Mouse (Mus musculus) intestine, embryonic 16.5 days (tissue): ENCODE results near the gene Ttn. TPM values are rescaled to one million over a fixed set of nuclear protein-coding genes. Genes with fewer than 3 reads are reported as not detected.

Experiments
- ATAC-seq: fragments of 200-750 bp; cut with Nextera tagmentation; 2 replicates; pipeline ENCODE4 v1.8.0; 2017; ENCODE audit warnings: moderate TSS enrichment, moderate library complexity
- H3K27ac ChIP-seq: fragments of 300-500 bp; sonication (generic); 2 replicates; pipeline ENCODE4 v1.5.1; 2014; ENCODE audit warnings: mild to moderate bottlenecking, low read length
- H3K27me3 ChIP-seq: fragments of 300-500 bp; sonication (generic); replicated peaks from 2 replicates; pipeline ENCODE4 v1.6.1; 2014; ENCODE audit warnings: low read length, control low read depth, mixed read lengths; ENCODE audit not compliant: control insufficient read depth, insufficient read depth
- H3K36me3 ChIP-seq: fragments of 300-500 bp; sonication (generic); 2 replicates; pipeline ENCODE4 v1.6.1; 2014; ENCODE audit warnings: low read length, control low read depth; ENCODE audit not compliant: control insufficient read depth, insufficient read depth
- H3K4me1 ChIP-seq: fragments of 300-500 bp; sonication (generic); 2 replicates; pipeline ENCODE4 v1.6.1; 2014; ENCODE audit warnings: low read length, control low read depth, mixed read lengths; ENCODE audit not compliant: control insufficient read depth, insufficient read depth
- H3K4me2 ChIP-seq: fragments of 300-500 bp; sonication (generic); 2 replicates; pipeline ENCODE4 v1.6.1; 2014; ENCODE audit warnings: low read depth, low read length, control low read depth
- H3K4me3 ChIP-seq: fragments of 300-500 bp; sonication (generic); 2 replicates; pipeline ENCODE4 v1.5.1; 2014; ENCODE audit warnings: mild to moderate bottlenecking, low read length
- H3K9ac ChIP-seq: fragments of 300-500 bp; sonication (generic); 2 replicates; pipeline ENCODE4 v1.6.1; 2014; ENCODE audit warnings: low read depth, low read length
- H3K9me3 ChIP-seq: fragments of 300-500 bp; sonication (generic); 2 replicates; pipeline ENCODE4 v1.6.1; 2016; ENCODE audit warnings: low read length, control low read depth; ENCODE audit not compliant: control insufficient read depth
- WGBS: fragments of 180-500 bp; shearing (Covaris S2); extraction: QIAGEN DNeasy Blood & Tissue Kit; methylation state at CpG from one replicate; pipeline ENCODE4 v1.1.7; 2014; 5-methylcytosine and 5-hydroxymethylcytosine counted together
- polyA plus RNA-seq: library from polyadenylated mRNA; unstranded; fragments of >200 nt; fragmentation: Nextera tagmentation; extraction: Ambion mirVana; gene quantifications from 2 replicates; pipeline ENCODE4 v1.2.1, GENCODE M21; 2015

Ttn gene
- polyA plus RNA-seq, 1 experiment from 2014 or later, result 0.50 TPM

DNA sequence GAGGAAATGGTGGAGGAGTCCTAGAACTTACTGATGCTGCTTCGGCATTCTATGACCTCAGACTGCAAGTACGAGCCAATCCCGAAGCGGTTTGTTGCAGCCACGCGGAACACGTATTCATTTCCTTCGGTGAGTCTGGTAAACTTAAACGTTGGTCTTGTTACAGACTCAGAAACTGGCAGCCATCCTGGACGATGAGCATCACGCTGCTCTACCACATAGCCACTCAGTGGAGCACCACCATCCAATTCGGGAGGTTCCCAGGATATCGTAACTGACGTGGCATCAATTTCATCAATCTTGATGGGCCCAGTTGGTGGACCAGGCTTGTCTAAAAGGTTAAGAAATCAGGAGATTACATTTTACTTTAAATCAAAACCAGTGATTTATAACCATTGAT, 262.7 kb downstream of the Ttn start:
- 95% methylated on average over 14 of the region's 14 CpGs for WGBS
- no peaks in the 10 kb centered on the region; the same call in 1 of the 2 replicates for H3K36me3 ChIP-seq
- H3K27me3 ChIP-seq, result no peaks in the 10 kb centered on the region
- H3K4me2 ChIP-seq, result no peak overlapping the region
- H3K4me1 ChIP-seq, result no peaks in the 10 kb centered on the region
- H3K4me3 ChIP-seq, result no peak overlapping the region
- no peaks in the 10 kb centered on the region for H3K9me3 ChIP-seq
- no peak overlapping the region for H3K27ac ChIP-seq
- ATAC-seq, result no peak
- H3K9ac ChIP-seq, result no peak overlapping the region

DNA sequence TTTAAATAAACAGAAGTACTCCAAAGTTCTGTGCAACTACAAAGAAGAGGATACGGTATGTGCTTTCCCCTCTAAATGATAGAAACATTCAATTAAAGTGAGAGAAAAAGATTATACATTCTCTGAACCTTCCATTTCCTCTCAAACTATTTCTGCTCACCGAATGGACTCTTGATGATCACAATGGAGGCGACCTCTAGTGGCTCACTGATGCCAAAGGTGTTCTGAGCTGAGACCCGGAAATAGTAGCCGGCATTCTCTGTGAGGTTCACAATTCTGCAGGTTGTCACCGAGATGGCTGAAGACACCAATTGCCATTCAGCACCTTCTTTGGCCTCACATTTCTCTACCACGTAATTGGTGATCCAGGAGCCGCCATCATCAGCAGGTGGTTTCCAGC, 267.4 kb downstream of the Ttn start:
- 60% methylated on average over 8 of the region's 8 CpGs for WGBS
- H3K4me1 ChIP-seq, result no peaks in the 10 kb centered on the region

DNA sequence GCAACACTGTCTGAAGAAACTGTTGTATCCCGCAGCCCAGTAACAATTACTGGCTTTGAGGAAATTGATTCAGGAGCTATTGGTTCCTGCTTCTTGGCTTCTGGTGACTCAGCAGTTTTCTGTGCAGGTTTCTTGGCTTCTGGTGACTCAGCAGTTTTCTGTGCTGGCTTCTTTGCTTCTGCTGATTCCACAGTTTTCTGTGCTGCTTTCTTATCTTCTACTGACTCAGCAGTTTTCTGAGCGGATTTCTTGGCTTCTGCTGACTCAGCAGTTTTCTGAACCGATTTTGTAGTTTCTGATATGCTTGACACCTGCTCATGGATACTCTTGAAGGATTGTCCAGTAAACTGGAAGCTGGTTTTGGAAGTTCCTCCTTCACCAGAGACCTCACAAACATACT, 273.8 kb downstream of the Ttn start:
- peaks cover 9% of the 10 kb centered on the region; the same call in 1 of the 2 replicates for H3K9me3 ChIP-seq
- 89% methylated on average over 3 of the region's 3 CpGs for WGBS
- H3K27ac ChIP-seq, result no peak overlapping the region
- no peak for ATAC-seq
- no peaks in the 10 kb centered on the region for H3K27me3 ChIP-seq
- no peak overlapping the region for H3K4me2 ChIP-seq
- no peak overlapping the region for H3K9ac ChIP-seq
- no peak overlapping the region for H3K4me3 ChIP-seq
- no peaks in the 10 kb centered on the region for H3K4me1 ChIP-seq
- H3K36me3 ChIP-seq, result no peaks in the 10 kb centered on the region

More for the DNA sequence above, 267.4 kb downstream of the Ttn start:
- H3K9ac ChIP-seq, result no peak overlapping the region
- H3K27ac ChIP-seq, result no peak overlapping the region
- H3K4me3 ChIP-seq, result no peak overlapping the region
- no peak overlapping the region for H3K4me2 ChIP-seq
- H3K36me3 ChIP-seq, result no peaks in the 10 kb centered on the region; the same call in 1 of the 2 replicates
- no peaks in the 10 kb centered on the region for H3K27me3 ChIP-seq
- peaks cover 9% of the 10 kb centered on the region; the same call in 1 of the 2 replicates for H3K9me3 ChIP-seq
- no peak for ATAC-seq

DNA sequence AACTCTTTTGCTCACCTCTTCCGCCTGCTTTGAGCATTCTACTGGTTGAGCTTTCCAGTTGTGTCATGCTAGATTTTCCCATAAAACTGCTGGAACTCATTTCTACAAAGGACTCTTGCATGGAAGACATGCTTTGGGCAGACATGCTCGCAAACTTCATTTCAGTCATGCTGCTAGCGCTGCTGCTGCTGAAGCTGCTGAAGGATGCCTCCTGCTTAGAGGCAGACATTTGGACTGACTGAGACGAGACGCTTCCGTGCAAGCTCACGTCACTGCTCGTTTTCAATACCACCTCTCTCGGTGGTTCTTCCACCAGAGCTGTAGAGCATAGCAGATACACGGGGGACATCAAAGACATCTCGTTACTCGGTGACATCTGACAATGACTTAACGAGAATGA, 276.7 kb downstream of the Ttn start:
- no peaks in the 10 kb centered on the region for H3K27me3 ChIP-seq
- no peak for ATAC-seq
- no peak overlapping the region for H3K4me3 ChIP-seq
- H3K4me1 ChIP-seq, result no peaks in the 10 kb centered on the region
- H3K36me3 ChIP-seq, result no peaks in the 10 kb centered on the region
- H3K9ac ChIP-seq, result no peak overlapping the region
- H3K27ac ChIP-seq, result no peak overlapping the region
- no peak overlapping the region for H3K4me2 ChIP-seq
- H3K9me3 ChIP-seq, result peaks cover 6% of the 10 kb centered on the region; the same call in 1 of the 2 replicates
- WGBS, result 93% methylated on average over 13 of the region's 13 CpGs

DNA sequence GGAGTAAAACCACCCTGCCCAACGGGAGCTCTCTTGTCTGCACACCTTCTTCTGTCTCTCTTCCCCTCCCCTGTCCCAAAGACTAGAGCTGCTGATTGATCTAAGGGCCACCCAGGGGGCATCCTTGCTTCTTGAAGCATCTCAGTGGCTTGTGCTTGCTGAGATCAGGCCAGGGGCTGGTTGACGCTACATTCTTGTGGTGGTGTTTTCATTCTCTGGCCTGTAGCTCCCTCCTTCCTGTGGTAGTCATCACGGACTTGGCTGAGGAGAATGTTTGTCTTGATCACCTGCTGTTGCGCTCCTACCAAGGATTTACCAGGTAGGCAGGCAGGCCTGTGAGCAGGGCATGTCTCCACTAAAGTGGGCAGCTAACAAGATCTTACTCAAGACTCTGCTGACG, 279.6 kb downstream of the Ttn start:
- no peak for ATAC-seq
- Histone ChIP-seq H3K9me3 (no peaks in the 10 kb centered on the region), H3K27me3 (no peaks in the 10 kb centered on the region), H3K4me3 (no peak overlapping the region), H3K4me1 (no peaks in the 10 kb centered on the region), H3K27ac (no peak overlapping the region), H3K36me3 (0 out of 2 replicates have a peak, but pooled peaks cover 4% of the 10 kb centered on the region), H3K9ac (no peak overlapping the region), H3K4me2 (no peak overlapping the region)
- 81% methylated on average over 5 of the region's 5 CpGs for WGBS

DNA sequence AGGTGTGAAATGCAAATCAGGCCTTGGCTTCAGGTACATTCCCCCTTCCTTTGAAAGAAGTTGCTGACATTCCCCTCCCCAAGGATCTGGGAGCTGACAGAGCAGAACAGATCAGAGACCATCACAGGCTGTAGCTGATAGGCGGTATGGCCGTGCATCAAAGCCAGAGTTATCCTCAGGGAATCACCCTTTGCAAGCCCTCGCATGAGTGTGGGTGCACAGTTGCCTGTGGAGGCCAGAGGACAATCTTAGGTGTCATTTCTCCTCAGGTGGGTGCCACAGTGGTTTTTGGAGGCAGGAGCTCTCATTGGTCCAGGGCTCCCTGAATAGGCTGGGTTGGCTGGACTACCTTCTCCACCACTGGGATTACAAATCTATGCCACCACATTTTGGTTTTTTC, 280.2 kb downstream of the Ttn start:
- no peaks in the 10 kb centered on the region for H3K4me1 ChIP-seq
- H3K36me3 ChIP-seq, result 0 out of 2 replicates have a peak, but pooled peaks cover 4% of the 10 kb centered on the region
- no peaks in the 10 kb centered on the region for H3K9me3 ChIP-seq
- H3K4me2 ChIP-seq, result no peak overlapping the region
- H3K9ac ChIP-seq, result no peak overlapping the region
- WGBS, result 81% methylated on average over 3 of the region's 3 CpGs
- no peak overlapping the region for H3K27ac ChIP-seq
- no peak for ATAC-seq
- no peaks in the 10 kb centered on the region for H3K27me3 ChIP-seq
- no peak overlapping the region for H3K4me3 ChIP-seq

DNA sequence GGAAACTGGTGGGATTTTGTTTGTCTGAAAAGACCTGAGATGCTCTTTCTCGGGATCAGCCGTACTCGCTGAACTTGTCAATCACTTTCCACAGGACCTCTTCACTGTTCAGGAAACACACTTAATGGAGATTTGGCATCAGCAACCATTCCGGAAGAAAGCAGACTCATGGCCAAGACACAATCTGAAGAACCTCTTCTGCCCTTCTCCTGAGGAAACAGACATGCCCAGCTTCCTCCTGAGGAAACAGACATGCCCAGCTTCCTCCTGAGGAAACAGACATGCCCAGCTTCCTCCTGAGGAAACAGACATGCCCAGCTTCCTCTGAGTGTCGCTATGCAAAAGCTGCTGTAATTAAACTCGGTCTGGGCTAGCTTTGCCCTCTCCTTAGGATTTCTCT, 287.1 kb downstream of the Ttn start:
- 78% methylated on average over 6 of the region's 6 CpGs for WGBS

DNA sequence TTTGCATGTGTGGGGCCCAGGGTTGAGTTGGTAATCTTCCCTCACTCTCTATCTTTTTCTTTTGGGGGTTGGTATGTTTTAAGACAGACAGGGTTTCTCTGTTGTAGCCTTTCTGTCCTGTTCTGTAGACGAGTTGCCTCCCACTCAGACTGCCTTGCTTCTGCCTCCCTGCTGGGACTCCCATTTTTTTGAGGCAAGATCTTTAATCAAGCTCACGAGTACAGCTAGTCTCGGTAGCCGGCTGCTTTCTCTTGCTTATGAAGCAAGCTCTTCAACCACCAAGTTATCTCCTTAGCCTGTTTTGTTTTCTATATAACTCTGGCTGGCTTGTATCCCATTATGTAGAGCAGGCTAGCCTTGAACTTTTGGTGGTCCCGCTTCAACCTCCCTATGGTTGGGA, 288.6 kb downstream of the Ttn start:
- H3K27ac ChIP-seq, result no peak overlapping the region
- no peak overlapping the region for H3K9ac ChIP-seq
- H3K27me3 ChIP-seq, result no peaks in the 10 kb centered on the region
- no peak for ATAC-seq
- WGBS, result 89% methylated on average over 5 of the region's 5 CpGs
- no peaks in the 10 kb centered on the region for H3K4me1 ChIP-seq
- 0 out of 2 replicates have a peak, but pooled peaks cover 12% of the 10 kb centered on the region for H3K36me3 ChIP-seq
- no peak overlapping the region for H3K4me2 ChIP-seq
- no peak overlapping the region for H3K4me3 ChIP-seq
- no peaks in the 10 kb centered on the region for H3K9me3 ChIP-seq

More for the DNA sequence above, 287.1 kb downstream of the Ttn start:
- no peak overlapping the region for H3K9ac ChIP-seq
- no peaks in the 10 kb centered on the region for H3K4me1 ChIP-seq
- H3K36me3 ChIP-seq, result 0 out of 2 replicates have a peak, but pooled peaks cover 13% of the 10 kb centered on the region
- H3K4me3 ChIP-seq, result no peak overlapping the region
- H3K4me2 ChIP-seq, result no peak overlapping the region
- H3K9me3 ChIP-seq, result no peaks in the 10 kb centered on the region
- no peak for ATAC-seq
- no peaks in the 10 kb centered on the region for H3K27me3 ChIP-seq
- H3K27ac ChIP-seq, result no peak overlapping the region

DNA sequence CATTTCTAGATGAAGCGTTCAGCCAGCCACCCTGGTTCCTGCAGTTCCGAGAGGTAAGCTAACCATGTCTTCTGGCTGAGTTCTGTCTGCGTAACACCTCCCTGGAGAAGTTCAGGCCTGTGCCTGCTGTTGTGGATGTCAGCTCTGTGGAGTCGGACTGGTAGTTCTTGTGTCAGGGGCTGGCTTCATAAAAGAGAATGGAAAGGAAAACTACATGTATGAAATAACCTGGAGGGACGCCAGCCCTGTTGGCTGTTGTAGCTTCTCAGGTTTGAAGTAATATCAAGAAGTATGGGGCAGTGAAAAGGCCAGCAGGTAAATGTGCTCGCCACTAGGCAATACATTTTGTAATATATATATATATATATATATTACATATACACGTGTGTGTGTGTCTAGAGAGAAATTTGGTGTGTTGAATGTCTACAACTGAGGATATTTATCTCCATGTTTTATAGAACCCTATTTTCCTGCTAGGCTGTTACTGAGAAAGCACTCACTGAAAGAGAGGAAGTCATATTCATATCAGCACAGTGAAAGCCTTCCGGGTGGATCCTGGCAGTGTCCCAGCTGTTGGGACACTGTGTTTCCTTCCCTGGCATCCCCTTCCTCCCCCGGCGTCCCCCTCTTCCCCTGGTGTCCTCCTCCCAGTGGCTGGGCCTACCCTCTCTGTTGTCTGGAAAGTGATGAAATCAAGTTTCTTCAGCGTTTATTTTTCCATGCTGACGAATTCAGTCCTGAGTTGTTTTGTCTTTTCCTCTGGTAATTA, 291.7 kb downstream of the Ttn start:
- Histone ChIP-seq H3K4me2 (no peak overlapping the region), H3K4me1 (no peaks in the 10 kb centered on the region), H3K9me3 (no peaks in the 10 kb centered on the region), H3K27me3 (no peaks in the 10 kb centered on the region), H3K36me3 (peaks cover 21% of the 10 kb centered on the region; the same call in 1 of the 2 replicates), H3K27ac (no peak overlapping the region), H3K4me3 (no peak overlapping the region), H3K9ac (no peak overlapping the region)
- no peak for ATAC-seq
- WGBS, result 80% methylated on average over 12 of the region's 12 CpGs
